Mouse (Mus musculus) hindbrain, embryonic 15.5 days (tissue): ENCODE data around the gene Crcp. TPM values are rescaled to one million over a fixed set of nuclear protein-coding genes. Genes with fewer than 3 reads are reported as not detected.

ENCODE experiments used
- ATAC-seq: fragments of 200-750 bp; cut with Nextera tagmentation; 2 replicates; pipeline ENCODE4 v1.8.0; 2017; ENCODE audit warnings: low read depth, moderate number of reproducible peaks, moderate TSS enrichment; ENCODE audit not compliant: low FRiP score
- H3K27ac ChIP-seq: fragments of 300-500 bp; sonication (generic); replicated peaks from 2 replicates; pipeline ENCODE4 v1.5.1; 2015; ENCODE audit warnings: mild to moderate bottlenecking, inconsistent platforms
- H3K27me3 ChIP-seq: fragments of 300-500 bp; sonication (generic); 2 replicates; pipeline ENCODE4 v1.6.1; 2015; ENCODE audit warnings: control low read depth, inconsistent platforms
- H3K36me3 ChIP-seq: fragments of 300-500 bp; sonication (generic); 2 replicates; pipeline ENCODE4 v1.6.1; 2015; ENCODE audit warnings: control low read depth, inconsistent platforms
- H3K4me1 ChIP-seq: fragments of 300-500 bp; sonication (generic); replicated peaks from 2 replicates; pipeline ENCODE4 v1.6.1; 2015; ENCODE audit warnings: control low read depth, inconsistent platforms
- H3K4me2 ChIP-seq: fragments of 300-500 bp; sonication (generic); 2 replicates; pipeline ENCODE4 v1.6.1; 2015; ENCODE audit warnings: moderate library complexity, mild to moderate bottlenecking, inconsistent platforms
- H3K4me3 ChIP-seq: fragments of 300-500 bp; sonication (generic); 2 replicates; pipeline ENCODE4 v1.5.1; 2015; ENCODE audit warnings: mild to moderate bottlenecking, inconsistent platforms
- H3K9ac ChIP-seq: fragments of 300-500 bp; sonication (generic); 2 replicates; pipeline ENCODE4 v1.6.1; 2015; ENCODE audit warnings: inconsistent platforms
- H3K9me3 ChIP-seq: fragments of 300-500 bp; sonication (generic); 2 replicates; pipeline ENCODE4 v1.6.1; 2016; ENCODE audit warnings: control low read depth, inconsistent platforms
- WGBS: fragments of 180-500 bp; shearing (Covaris S2); methylation state at CpG from one replicate; pipeline ENCODE4 v1.1.7; 2015; 5-methylcytosine and 5-hydroxymethylcytosine counted together
- polyA plus RNA-seq: library from polyadenylated mRNA; unstranded; fragments of >200 nt; fragmentation: Nextera tagmentation; extraction: Ambion mirVana; gene quantifications from 2 replicates; pipeline ENCODE4 v1.2.1, GENCODE M21; 2015

The Crcp gene
- polyA plus RNA-seq, 1 experiment from 2014 or later: 82.2 TPM

DNA sequence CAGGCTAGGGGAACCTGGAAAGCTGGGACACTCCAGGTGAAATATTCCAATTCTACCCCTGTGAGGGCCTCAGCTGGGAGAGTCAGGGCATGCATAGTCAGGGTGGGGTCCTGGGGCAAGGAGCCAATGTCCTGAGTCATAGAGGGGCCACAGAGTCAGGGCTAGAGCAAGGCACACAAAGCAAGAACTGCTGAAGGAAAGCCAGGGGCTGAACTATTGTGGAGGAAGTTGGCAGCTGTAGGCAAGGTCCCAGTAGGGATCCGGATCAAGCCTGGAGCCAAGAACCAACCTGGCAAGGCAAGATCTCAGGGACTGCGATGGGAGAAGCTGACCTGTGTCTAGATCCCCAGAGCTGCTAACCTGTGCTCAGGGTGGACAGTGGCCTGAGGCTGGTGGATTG is 34.7 kb downstream of the Crcp start:
- 80% methylated on average over 2 of the region's 2 CpGs for WGBS
- no peak overlapping the region for H3K4me2 ChIP-seq
- no peak overlapping the region for H3K4me3 ChIP-seq
- no peaks in the 10 kb centered on the region for H3K27me3 ChIP-seq
- H3K9me3 ChIP-seq: no peaks in the 10 kb centered on the region
- H3K9ac ChIP-seq: no peak overlapping the region
- H3K4me1 ChIP-seq: no peaks in the 10 kb centered on the region
- ATAC-seq: no peak
- no peak overlapping the region for H3K27ac ChIP-seq
- peaks cover 16% of the 10 kb centered on the region for H3K36me3 ChIP-seq

- Histone ChIP-seq H3K27me3 (no peaks in the 10 kb centered on the region), H3K4me3 (no peak overlapping the region), H3K9ac (no peak overlapping the region), H3K4me2 (no peak overlapping the region), H3K27ac (no peak overlapping the region), H3K36me3 (peaks cover 9% of the 10 kb centered on the region), H3K4me1 (no peaks in the 10 kb centered on the region), H3K9me3 (no peaks in the 10 kb centered on the region)
- WGBS: 97% methylated on average over 1 of the region's 1 CpGs
- ATAC-seq: no peak
Observed at GRCm38 (mm10) chr5:130065579-130065978, 36.5 kb downstream of the Crcp start.

DNA sequence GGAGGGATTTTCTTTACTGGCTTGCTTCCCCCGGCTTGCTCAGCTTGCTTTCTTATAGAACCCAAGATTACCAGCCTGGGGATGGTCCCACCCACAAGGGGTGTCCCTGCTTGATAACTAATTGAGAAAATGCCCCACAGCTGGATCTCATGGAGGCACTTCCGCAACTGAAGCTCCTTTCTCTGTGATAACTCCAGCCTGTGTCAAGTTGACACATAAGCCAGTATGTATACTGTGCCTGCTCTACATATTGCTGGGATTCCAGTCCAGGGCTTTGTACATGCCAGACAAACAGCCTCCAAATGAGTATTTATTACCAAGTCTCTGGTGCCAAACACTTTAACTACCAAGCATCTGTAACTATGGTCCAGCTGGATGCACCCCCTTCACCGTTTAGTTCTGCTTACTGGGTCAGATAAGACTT is 38.8 kb downstream of the Crcp start:
- Histone ChIP-seq H3K36me3 (no peaks in the 10 kb centered on the region), H3K9me3 (no peaks in the 10 kb centered on the region), H3K4me2 (no peak overlapping the region), H3K9ac (no peak overlapping the region), H3K27ac (no peak overlapping the region), H3K27me3 (no peaks in the 10 kb centered on the region), H3K4me3 (no peak overlapping the region), H3K4me1 (no peaks in the 10 kb centered on the region)
- ATAC-seq: no peak
- WGBS: 76% methylated on average over 3 of the region's 3 CpGs

GRCm38 (mm10) chr5:130073026-130073425 is 43.9 kb downstream of the Crcp start, which contains the start of gene Tpst1:
Tpst1 (plus strand) TSS chr5:130073326.
- Histone ChIP-seq H3K27ac (no peak within 1 kb of the TSS), H3K4me1 (no peaks in the 10 kb centered on the region), H3K36me3 (no peaks in the 10 kb centered on the region), H3K9me3 (no peaks in the 10 kb centered on the region), H3K4me3 (no peak within 1 kb of the TSS), H3K9ac (no peak within 1 kb of the TSS), H3K4me2 (no peak within 1 kb of the TSS), H3K27me3 (no peaks in the 10 kb centered on the region)
- ATAC-seq: no peak
- 92% methylated on average over 6 of the region's 6 CpGs for WGBS

DNA sequence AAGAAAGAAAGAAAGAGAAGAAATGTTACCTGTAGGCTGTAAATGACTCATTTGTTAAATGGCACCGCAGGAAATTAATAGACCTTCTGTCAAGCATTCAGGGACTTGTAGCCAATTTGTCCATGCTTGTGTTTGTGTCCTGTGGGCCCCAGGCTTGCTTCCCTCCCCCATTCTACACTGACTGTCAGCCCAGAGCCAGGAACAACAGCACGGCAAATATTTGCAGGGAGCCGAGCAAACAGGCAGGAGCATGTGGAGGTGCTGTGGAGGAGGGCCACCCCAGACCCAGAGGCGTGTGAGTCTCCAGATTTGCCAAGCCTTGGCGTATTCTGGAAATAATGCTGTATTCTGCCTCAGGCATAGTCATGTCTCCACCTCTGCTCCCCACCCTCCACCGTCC is 45.4 kb downstream of the Crcp start:
- Histone ChIP-seq H3K4me3 (no peak overlapping the region), H3K9me3 (no peaks in the 10 kb centered on the region), H3K4me2 (no peak overlapping the region), H3K9ac (no peak overlapping the region), H3K27ac (no peak overlapping the region), H3K4me1 (peaks cover 5% of the 10 kb centered on the region; the same call in 1 of the 2 replicates), H3K36me3 (no peaks in the 10 kb centered on the region), H3K27me3 (no peaks in the 10 kb centered on the region)
- 85% methylated on average over 6 of the region's 6 CpGs for WGBS
- no peak for ATAC-seq

GRCm38 (mm10) chr5:130076396-130076795 is 47.3 kb downstream of the Crcp start:
- WGBS: 67% methylated on average over 6 of the region's 6 CpGs
- H3K9ac ChIP-seq: no peak overlapping the region
- H3K9me3 ChIP-seq: no peaks in the 10 kb centered on the region
- ATAC-seq: no peak
- peaks cover 17% of the 10 kb centered on the region for H3K4me1 ChIP-seq
- no peak overlapping the region for H3K4me3 ChIP-seq
- 0 out of 2 replicates have a peak, but pooled peaks cover 1% of the 10 kb centered on the region for H3K36me3 ChIP-seq
- no peak overlapping the region for H3K4me2 ChIP-seq
- H3K27ac ChIP-seq: no peak overlapping the region
- no peaks in the 10 kb centered on the region for H3K27me3 ChIP-seq

- Histone ChIP-seq H3K4me3 (0 out of 2 replicates have a peak overlapping the region, but pooled peaks have one; percentile 84), H3K9ac (no peak overlapping the region), H3K36me3 (0 out of 2 replicates have a peak, but pooled peaks cover 4% of the 10 kb centered on the region), H3K4me2 (peak overlapping the region; percentile 59; the same call in 1 of the 2 replicates), H3K27me3 (no peaks in the 10 kb centered on the region), H3K4me1 (peaks cover 17% of the 10 kb centered on the region), H3K27ac (0 out of 2 replicates have a peak overlapping the region, but pooled peaks have one; percentile 84), H3K9me3 (no peaks in the 10 kb centered on the region)
- ATAC-seq: no peak
- 81% methylated on average over 9 of the region's 9 CpGs for WGBS
Observed at GRCm38 (mm10) chr5:130078096-130078833, 49.2 kb downstream of the Crcp start.

DNA sequence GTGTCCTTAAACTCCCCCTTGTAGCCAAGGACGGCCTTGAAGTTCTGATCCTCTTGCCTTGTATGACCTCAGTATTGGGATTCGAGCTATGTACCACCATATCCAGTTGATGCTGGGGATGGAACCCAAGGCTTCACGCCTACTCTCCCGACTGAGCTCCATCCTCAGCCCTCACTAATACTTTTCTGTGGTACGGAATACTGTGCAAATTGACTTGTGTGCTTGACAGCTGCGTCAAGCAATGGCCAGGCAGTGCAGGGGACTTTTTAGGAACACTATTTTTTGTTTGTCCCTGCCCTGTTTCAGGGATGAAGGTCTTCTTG is 49.7 kb downstream of the Crcp start:
- peak; percentile 13; the same call in 1 of the 2 replicates for ATAC-seq
- Histone ChIP-seq H3K9me3 (no peaks in the 10 kb centered on the region), H3K27ac (peak overlapping the region; percentile 84; the same call in 1 of the 2 replicates), H3K4me2 (peak overlapping the region; percentile 59), H3K36me3 (0 out of 2 replicates have a peak, but pooled peaks cover 4% of the 10 kb centered on the region), H3K9ac (peak overlapping the region; percentile 32), H3K27me3 (no peaks in the 10 kb centered on the region), H3K4me1 (peaks cover 17% of the 10 kb centered on the region), H3K4me3 (peak overlapping the region; percentile 84)
- 46% methylated on average over 6 of the region's 6 CpGs for WGBS

DNA sequence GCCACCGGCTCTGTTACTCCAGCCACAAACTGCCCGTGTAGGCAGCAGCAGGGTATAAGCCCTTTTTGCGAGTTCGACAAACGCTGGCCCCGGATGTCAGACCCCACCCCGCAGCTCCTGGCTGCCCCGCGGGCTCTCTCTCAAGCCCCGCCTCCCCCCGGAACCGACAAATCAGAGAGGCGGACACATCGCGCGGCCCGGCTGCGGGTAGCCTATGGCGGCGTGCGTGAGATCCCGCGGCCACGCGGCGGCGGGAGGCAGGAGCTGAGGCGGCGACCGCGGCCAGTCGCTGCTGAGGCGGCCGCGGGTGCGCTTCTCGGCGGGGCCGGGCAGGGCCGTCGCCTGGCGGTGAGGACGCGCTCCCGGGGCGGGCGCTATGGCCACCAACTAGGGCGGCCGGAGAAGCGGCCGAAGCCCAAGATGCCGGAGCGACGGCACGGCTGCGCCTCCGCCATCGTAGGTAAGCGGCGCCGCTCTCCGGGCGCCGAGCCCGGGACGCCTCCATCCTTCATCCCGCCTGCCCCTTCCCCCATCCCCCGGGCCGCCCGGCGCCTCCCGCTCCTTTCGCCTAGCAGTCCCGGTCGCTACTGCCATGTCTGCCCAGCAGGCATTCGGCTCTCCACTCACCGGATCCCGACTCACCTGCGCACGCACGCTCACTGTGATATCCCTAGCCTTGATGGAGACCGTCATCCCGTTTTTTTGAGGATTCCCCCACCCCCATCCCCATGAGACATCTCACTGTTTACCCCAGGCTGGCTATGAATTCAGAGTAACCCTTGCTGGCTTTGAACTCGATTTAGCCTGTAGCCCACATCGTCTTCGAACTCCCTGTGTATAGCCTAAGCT is 50.3 kb downstream of the Crcp start:
- Histone ChIP-seq H3K9ac (peak overlapping the region; percentile 90), H3K36me3 (0 out of 2 replicates have a peak, but pooled peaks cover 4% of the 10 kb centered on the region), H3K27ac (peak overlapping the region; percentile 84), H3K4me3 (peak overlapping the region; percentile 84), H3K9me3 (no peaks in the 10 kb centered on the region), H3K4me2 (peak overlapping the region; percentile 59), H3K27me3 (no peaks in the 10 kb centered on the region), H3K4me1 (peaks cover 17% of the 10 kb centered on the region)
- ATAC-seq: peak; percentile 97
- 1% methylated on average over 66 of the region's 86 CpGs for WGBS

DNA sequence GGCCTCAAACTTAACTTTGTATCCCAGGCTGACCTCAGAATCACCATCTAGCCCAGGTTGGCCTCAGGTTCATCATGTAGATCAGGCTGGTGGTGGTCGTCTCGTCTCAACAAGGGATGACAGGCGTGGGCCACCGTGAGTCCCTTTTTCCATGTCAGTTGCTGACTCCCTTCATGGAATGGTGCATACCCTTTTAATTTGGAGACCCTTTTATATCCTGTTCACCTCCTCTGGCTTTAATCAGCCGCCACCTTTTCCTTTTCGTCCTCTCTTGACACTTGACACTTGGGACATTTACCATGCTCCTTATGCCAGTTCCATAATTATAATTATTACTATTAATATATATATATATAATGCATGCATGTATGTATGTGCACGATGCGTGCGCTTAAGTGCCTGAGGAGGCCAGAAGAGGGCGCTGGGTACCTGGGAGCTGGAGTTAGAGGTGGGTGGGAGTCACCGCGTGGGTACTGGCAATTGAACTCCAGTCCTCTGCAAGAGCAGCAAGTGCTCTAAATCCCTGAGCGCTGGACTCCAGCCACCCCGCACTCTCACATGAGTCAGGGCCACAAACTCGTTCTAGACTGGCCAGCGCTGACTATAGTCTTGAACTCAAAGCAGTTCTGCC is 51.1 kb downstream of the Crcp start:
- peak overlapping the region; percentile 84 for H3K4me3 ChIP-seq
- H3K36me3 ChIP-seq: 0 out of 2 replicates have a peak, but pooled peaks cover 4% of the 10 kb centered on the region
- ATAC-seq: peak; percentile 2; the same call in 1 of the 2 replicates
- 71% methylated on average over 16 of the region's 16 CpGs for WGBS
- 0 out of 2 replicates have a peak overlapping the region, but pooled peaks have one; percentile 84 for H3K27ac ChIP-seq
- H3K9ac ChIP-seq: peak overlapping the region; percentile 90
- no peaks in the 10 kb centered on the region for H3K27me3 ChIP-seq
- H3K4me2 ChIP-seq: peak overlapping the region; percentile 59
- H3K9me3 ChIP-seq: no peaks in the 10 kb centered on the region
- peaks cover 17% of the 10 kb centered on the region for H3K4me1 ChIP-seq

DNA sequence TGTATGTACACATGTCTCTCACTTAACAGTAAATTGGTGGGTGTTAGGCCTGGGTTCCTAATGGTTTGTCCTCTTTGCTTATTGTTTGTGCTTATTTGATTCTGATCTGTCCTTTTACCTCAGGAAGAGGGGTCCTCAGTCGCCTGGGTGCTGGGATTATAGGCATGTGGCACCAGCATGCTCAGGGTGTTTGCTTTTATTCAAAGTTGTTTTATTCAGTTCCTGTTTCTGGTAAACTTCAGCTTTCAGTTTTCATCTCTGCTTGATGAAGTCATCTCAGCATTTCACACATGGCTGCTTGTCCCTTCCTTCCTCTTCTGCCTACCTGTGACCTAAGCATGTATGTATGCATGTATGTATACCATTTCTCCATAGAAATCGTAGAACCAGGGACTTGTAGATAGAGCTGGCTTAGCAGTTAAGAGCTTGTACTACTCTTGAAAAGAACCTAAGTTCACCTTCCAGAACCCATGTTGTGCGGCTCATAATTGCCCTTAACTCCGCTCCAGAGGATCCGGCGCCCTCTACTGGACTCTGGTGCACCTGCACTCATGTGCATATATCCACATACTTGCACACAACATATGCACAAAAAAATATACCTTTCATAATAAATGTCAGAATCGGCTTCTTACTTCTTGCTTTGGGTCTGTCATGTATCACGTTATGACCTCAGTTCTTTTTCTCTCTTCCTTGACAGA is 52.2 kb downstream of the Crcp start:
- H3K9ac ChIP-seq: no peak overlapping the region
- no peak overlapping the region for H3K4me3 ChIP-seq
- no peak overlapping the region for H3K27ac ChIP-seq
- H3K9me3 ChIP-seq: no peaks in the 10 kb centered on the region
- no peak overlapping the region for H3K4me2 ChIP-seq
- 0 out of 2 replicates have a peak, but pooled peaks cover 4% of the 10 kb centered on the region for H3K36me3 ChIP-seq
- WGBS: 98% methylated on average over 8 of the region's 8 CpGs
- no peak for ATAC-seq
- no peaks in the 10 kb centered on the region for H3K27me3 ChIP-seq
- peaks cover 17% of the 10 kb centered on the region for H3K4me1 ChIP-seq
